7 mouse cellular contexts compared by ENCODE assay signal in the genomic region with DNA sequence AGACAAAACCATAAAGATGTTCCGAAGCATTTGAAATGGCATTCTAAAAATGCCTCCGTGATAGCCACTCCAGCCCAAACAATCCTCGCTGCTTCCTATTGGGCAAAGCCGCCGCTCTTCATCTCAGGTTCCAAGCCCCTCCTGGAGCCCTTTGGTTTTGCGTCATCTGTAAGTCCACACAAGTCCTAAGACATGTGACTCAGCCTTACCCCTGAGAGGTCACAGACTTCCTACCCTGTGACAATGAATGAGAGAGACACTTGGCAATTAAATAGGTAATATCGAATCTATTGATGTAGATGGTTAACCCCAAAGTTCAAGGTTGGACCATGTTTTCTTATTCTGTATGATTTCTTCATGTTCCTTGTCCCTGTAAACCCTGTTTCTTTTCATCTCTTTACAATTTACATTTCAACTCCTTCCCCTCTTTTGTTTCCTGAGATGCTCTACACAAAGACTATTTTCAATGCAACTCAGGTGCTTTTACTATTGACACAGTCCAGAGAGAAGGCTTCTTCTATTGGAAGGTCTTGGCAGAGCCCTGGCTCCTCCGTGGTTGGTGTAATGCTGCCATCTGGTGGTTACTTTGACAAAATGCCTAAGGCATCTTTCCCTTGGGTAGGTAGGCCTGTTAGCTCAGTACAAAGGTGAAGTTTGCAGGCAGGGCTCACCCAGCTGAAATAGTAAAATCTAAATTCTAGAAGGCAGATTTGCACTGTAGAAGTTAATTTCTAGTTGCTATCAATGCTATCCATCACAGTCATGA.
DNase-seq lines count a peak whose midpoint lies in the region; ATAC-seq lines count a peak whose summit lies in the region.

No protein-coding gene starts in this region.

- H3K4me1 ChIP-seq in hindbrain, embryonic 12.5 days: no peaks in the 10 kb centered on the region

- H3K27ac ChIP-seq in hindbrain, embryonic 12.5 days: no peak overlapping the region

- no peaks in the 10 kb centered on the region for H3K36me3 ChIP-seq in hindbrain, embryonic 12.5 days

- no peaks in the 10 kb centered on the region for H3K9me3 ChIP-seq in hindbrain, embryonic 12.5 days (replicated peaks)

- H3K4me2 ChIP-seq in hindbrain, embryonic 12.5 days (replicated peaks): no peak overlapping the region

- DNase-seq in NIH3T3 (ENCODE audit: low read depth): peak; percentile 82
- peak; percentile 88 for DNase-seq in brain, adult 2 months (ENCODE audit: low read depth, low spot score)
- peak; percentile 11 for DNase-seq in fibroblast of lung, adult 2 months (ENCODE audit: low read depth)
- DNase-seq in layer of hippocampus, adult 9-11 months: peak; percentile 44
- DNase-seq in lung, postnatal 14 days: peak; percentile 59
- peak; percentile 58 to 81 for DNase-seq in right cerebral cortex, adult 2 months (ENCODE audit: low spot score in 2 of 2)

- H3K27me3 ChIP-seq in hindbrain, embryonic 12.5 days: no peaks in the 10 kb centered on the region

- no peak overlapping the region for H3K4me3 ChIP-seq in hindbrain, embryonic 12.5 days

- H3K9ac ChIP-seq in hindbrain, embryonic 12.5 days: no peak overlapping the region

- ATAC-seq in hindbrain, embryonic 12.5 days (ENCODE audit: low FRiP score): peak; percentile 91

- WGBS in hindbrain, embryonic 12.5 days: 72% methylated on average over 8 of the region's 8 CpGs

Comparison
In these comparisons a context has a peak if more than half of its experiments do, and no peak if none do; other contexts are left out.
1. DNase-seq: peak in every context shown above with its lines; median percentile 88 in brain, adult 2 months; 82 in NIH3T3; 70 in right cerebral cortex, adult 2 months; 59 in lung, postnatal 14 days; 44 in layer of hippocampus, adult 9-11 months; 11 in fibroblast of lung, adult 2 months.